Mouse (Mus musculus): ENCODE data around the gene Tex26. TPM values are rescaled to one million over a fixed set of nuclear protein-coding genes. Genes with fewer than 3 reads are reported as not detected.

Gene Tex26
- polyA plus RNA-seq, 1 experiment = not detected

DNA sequence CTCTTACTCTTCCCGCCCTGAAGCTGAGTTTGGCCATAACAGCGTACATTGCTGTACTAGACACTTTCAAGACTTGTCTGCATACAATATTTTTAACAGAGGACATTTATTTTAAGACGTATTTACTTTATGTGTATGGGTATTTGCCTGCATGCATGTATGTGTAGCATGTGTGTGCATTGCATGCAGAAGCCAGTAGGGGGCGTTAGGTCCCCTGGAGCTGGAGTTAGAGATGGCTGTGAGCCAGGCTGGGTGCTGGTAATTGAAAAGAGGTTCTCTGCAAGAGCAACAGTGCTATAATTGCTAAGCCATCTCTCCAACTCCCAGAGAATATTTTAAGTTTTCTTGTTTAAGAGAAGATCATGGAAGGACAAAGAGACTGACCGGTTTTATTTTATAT lies 34.8 kb upstream of the Tex26 start:
- H3K27me3 ChIP-seq (ENCODE audit: control insufficient read depth, insufficient read depth, low read length) = no peaks in the 10 kb centered on the region
- WGBS = 77% methylated on average over 5 of the region's 5 CpGs
- no peak overlapping the region for H3K27ac ChIP-seq (ENCODE audit: insufficient read depth, low read depth, low read length)
- TF ChIP-seq POLR2A (IDR thresholded peaks at IDR 0.05; ENCODE audit: low read depth, low read length) (no peak), CTCF (IDR thresholded peaks at IDR 0.05; ENCODE audit: extremely low read depth, insufficient read length, insufficient replicate concordance, low read depth, low read length) (no peak)
- H3K36me3 ChIP-seq (ENCODE audit: control insufficient read depth, insufficient read depth, low read length) = no peaks in the 10 kb centered on the region
- H3K4me3 ChIP-seq (ENCODE audit: low read depth, low read length) = no peak overlapping the region
- no peaks in the 10 kb centered on the region for H3K4me1 ChIP-seq (ENCODE audit: control insufficient read depth, insufficient read depth, insufficient read length, low read length)

- TF ChIP-seq CTCF (IDR thresholded peaks at IDR 0.05; ENCODE audit: extremely low read depth, insufficient read length, insufficient replicate concordance, low read depth, low read length) (no peak), POLR2A (IDR thresholded peaks at IDR 0.05; ENCODE audit: low read depth, low read length) (no peak)
- no peak overlapping the region for H3K27ac ChIP-seq (ENCODE audit: insufficient read depth, low read depth, low read length)
- H3K36me3 ChIP-seq (ENCODE audit: control insufficient read depth, insufficient read depth, low read length) = no peaks in the 10 kb centered on the region
- no peak overlapping the region for H3K4me3 ChIP-seq (ENCODE audit: low read depth, low read length)
- 81% methylated on average over 8 of the region's 8 CpGs for WGBS
- no peaks in the 10 kb centered on the region for H3K4me1 ChIP-seq (ENCODE audit: control insufficient read depth, insufficient read depth, insufficient read length, low read length)
- no peaks in the 10 kb centered on the region for H3K27me3 ChIP-seq (ENCODE audit: control insufficient read depth, insufficient read depth, low read length)
Observed at GRCm38 (mm10) chr5:149406791-149407276, 32.6 kb upstream of the Tex26 start.

GRCm38 (mm10) chr5:149409502-149409901 lies 30.0 kb upstream of the Tex26 start:
- TF ChIP-seq CTCF (IDR thresholded peaks at IDR 0.05; ENCODE audit: extremely low read depth, insufficient read length, insufficient replicate concordance, low read depth, low read length) (no peak), POLR2A (IDR thresholded peaks at IDR 0.05; ENCODE audit: low read depth, low read length) (no peak)
- H3K27me3 ChIP-seq (ENCODE audit: control insufficient read depth, insufficient read depth, low read length) = no peaks in the 10 kb centered on the region
- H3K27ac ChIP-seq (ENCODE audit: insufficient read depth, low read depth, low read length) = no peak overlapping the region
- no peaks in the 10 kb centered on the region for H3K4me1 ChIP-seq (ENCODE audit: control insufficient read depth, insufficient read depth, insufficient read length, low read length)
- no peaks in the 10 kb centered on the region for H3K36me3 ChIP-seq (ENCODE audit: control insufficient read depth, insufficient read depth, low read length)
- H3K4me3 ChIP-seq (ENCODE audit: low read depth, low read length) = no peak overlapping the region
- 82% methylated on average over 3 of the region's 3 CpGs for WGBS

DNA sequence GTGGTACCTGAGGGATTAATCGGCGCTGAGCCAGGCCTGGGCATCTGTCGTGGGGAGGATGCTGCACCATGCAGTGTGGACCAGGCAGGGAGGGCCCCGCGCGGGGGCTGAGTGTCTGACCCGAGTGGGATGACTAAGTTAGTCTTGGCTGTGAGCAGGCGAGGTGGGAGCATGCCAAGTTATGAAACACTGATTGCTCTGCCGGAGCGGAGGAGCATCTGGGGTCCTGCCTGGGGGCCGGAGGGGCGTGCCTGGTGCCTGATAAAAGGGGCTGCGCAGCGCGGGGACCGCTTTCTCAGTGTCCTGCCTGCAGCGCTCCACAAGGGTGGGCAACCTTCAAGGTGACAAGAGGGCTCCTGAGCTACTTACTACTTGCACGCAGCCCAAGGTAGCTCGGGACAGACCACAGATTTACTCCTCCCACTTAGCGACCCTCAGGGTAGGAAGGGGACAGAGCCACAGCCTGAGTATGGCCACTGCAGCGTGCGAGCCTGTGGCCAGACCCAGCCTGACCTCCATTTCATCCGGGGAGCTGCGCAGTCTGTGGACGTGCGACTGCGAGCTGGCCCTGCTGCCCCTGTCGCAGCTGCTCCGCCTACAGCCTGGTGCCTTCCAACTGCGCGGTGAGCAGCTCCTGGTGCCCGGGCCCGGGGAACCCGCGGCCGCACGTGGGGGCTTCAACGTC lies 27.8 kb upstream of the Tex26 start, which contains the start of gene Medag:
Gene Medag, plus strand, starts transcription at position 241 of the 685 bp plus-strand sequence.
- Histone ChIP-seq H3K4me3 (ENCODE audit: low read depth, low read length) (peak within 1 kb of the TSS; percentile 50), H3K27me3 (ENCODE audit: control insufficient read depth, insufficient read depth, low read length) (no peaks in the 10 kb centered on the region), H3K4me1 (ENCODE audit: control insufficient read depth, insufficient read depth, insufficient read length, low read length) (no peaks in the 10 kb centered on the region), H3K36me3 (ENCODE audit: control insufficient read depth, insufficient read depth, low read length) (no peaks in the 10 kb centered on the region), H3K27ac (ENCODE audit: insufficient read depth, low read depth, low read length) (no peak within 1 kb of the TSS)
- 10% methylated on average over 38 of the region's 38 CpGs for WGBS
- TF ChIP-seq CTCF (IDR thresholded peaks at IDR 0.05; ENCODE audit: extremely low read depth, insufficient read length, insufficient replicate concordance, low read depth, low read length) (no peak), POLR2A (IDR thresholded peaks at IDR 0.05; ENCODE audit: low read depth, low read length) (no peak)

DNA sequence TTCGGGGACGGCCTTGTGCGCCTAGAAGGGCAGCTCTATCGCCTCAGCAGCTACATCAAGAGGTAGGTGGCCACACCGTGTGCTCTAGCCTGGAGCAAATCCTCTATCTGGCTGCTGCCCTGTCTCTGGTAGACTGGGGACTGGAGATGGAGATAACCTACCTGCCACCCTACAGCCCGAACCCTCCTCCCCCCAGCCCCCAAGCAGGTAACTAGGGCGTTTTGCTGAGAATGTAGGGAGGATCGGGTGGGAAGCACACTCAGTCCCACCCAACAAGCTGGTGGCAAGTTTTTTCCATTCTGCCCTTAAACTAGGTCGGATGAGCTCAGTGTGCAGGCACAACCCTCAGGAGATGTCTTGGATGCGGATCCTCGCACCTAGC lies 27.3 kb upstream of the Tex26 start:
- H3K36me3 ChIP-seq (ENCODE audit: control insufficient read depth, insufficient read depth, low read length) = no peaks in the 10 kb centered on the region
- no peak for TF ChIP-seq CTCF (IDR thresholded peaks at IDR 0.05; ENCODE audit: extremely low read depth, insufficient read length, insufficient replicate concordance, low read depth, low read length)
- TF ChIP-seq POLR2A (IDR thresholded peaks at IDR 0.05; ENCODE audit: low read depth, low read length) = no peak
- WGBS = 39% methylated on average over 11 of the region's 11 CpGs
- H3K27me3 ChIP-seq (ENCODE audit: control insufficient read depth, insufficient read depth, low read length) = no peaks in the 10 kb centered on the region
- H3K27ac ChIP-seq (ENCODE audit: insufficient read depth, low read depth, low read length) = no peak overlapping the region
- H3K4me3 ChIP-seq (ENCODE audit: low read depth, low read length) = peak overlapping the region; percentile 50
- no peaks in the 10 kb centered on the region for H3K4me1 ChIP-seq (ENCODE audit: control insufficient read depth, insufficient read depth, insufficient read length, low read length)

DNA sequence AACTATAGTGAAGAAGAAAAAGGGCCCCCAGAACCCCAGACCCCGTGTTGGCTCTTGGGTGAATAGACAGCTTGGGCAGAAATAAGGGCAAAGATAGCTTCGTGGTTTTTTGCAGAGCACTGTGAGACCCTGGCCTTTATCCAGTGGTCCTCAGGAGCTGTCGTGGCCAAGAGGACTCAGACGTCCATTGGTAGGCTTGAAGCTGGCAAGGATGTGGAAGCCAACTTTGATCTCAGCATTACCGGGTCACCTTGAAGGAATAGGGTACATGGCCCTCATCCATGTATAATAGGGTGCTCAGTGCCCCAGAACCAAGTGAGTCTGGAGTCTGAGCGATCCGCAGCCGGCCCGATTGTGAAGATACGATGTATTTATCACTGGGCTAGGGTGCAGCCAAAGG lies 26.8 kb upstream of the Tex26 start:
- no peak for TF ChIP-seq CTCF (IDR thresholded peaks at IDR 0.05; ENCODE audit: extremely low read depth, insufficient read length, insufficient replicate concordance, low read depth, low read length)
- TF ChIP-seq POLR2A (IDR thresholded peaks at IDR 0.05; ENCODE audit: low read depth, low read length) = no peak
- Histone ChIP-seq H3K36me3 (ENCODE audit: control insufficient read depth, insufficient read depth, low read length) (no peaks in the 10 kb centered on the region), H3K27me3 (ENCODE audit: control insufficient read depth, insufficient read depth, low read length) (no peaks in the 10 kb centered on the region), H3K4me3 (ENCODE audit: low read depth, low read length) (no peak overlapping the region), H3K4me1 (ENCODE audit: control insufficient read depth, insufficient read depth, insufficient read length, low read length) (no peaks in the 10 kb centered on the region), H3K27ac (ENCODE audit: insufficient read depth, low read depth, low read length) (no peak overlapping the region)
- WGBS = 86% methylated on average over 10 of the region's 10 CpGs

DNA sequence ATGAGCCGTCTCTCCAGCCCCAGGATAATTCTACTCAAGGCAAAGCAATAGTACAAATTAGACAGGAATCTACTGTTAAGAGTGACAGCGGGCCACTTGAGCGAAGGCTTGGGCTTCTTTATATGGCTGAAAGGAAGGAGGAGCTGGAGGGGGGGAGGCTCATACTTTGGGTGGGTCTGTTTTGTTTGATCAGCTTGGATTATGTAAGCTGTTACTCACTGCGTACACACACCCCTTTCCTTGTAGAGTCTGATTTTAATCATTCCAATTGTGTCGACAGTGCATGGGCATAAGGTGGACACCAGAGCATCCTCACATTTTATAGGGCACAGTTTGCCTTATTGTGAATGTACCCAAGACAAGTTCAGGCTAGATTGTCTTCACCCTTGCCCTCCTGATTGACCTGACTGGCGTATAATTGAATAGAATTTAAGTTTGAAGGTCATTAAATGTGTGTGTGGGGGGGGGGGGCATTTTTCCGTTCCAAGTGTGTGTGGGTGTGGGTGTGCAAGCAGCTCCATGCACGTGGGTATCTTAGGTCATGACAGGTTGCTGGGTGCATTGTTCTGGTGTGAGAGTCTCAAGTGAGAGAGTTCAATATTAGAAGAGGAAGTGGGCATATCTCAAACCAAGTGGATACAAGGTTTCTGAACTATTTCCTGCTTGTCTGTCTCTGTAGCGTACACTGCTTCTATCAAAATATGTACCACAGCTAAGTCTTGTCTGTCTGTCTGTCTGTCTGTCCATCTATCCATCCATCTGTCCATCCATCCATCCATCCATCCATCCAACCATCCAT lies 24.9 kb upstream of the Tex26 start:
- 54% methylated on average over 9 of the region's 9 CpGs for WGBS
- no peaks in the 10 kb centered on the region for H3K4me1 ChIP-seq (ENCODE audit: control insufficient read depth, insufficient read depth, insufficient read length, low read length)
- no peak overlapping the region for H3K27ac ChIP-seq (ENCODE audit: insufficient read depth, low read depth, low read length)
- TF ChIP-seq CTCF (IDR thresholded peaks at IDR 0.05; ENCODE audit: extremely low read depth, insufficient read length, insufficient replicate concordance, low read depth, low read length) (no peak), POLR2A (IDR thresholded peaks at IDR 0.05; ENCODE audit: low read depth, low read length) (no peak)
- H3K36me3 ChIP-seq (ENCODE audit: control insufficient read depth, insufficient read depth, low read length) = no peaks in the 10 kb centered on the region
- no peaks in the 10 kb centered on the region for H3K27me3 ChIP-seq (ENCODE audit: control insufficient read depth, insufficient read depth, low read length)
- H3K4me3 ChIP-seq (ENCODE audit: low read depth, low read length) = no peak overlapping the region
